Mouse (Mus musculus): ENCODE measurements around the gene Nfkbil1.
A peak's percentile ranks its signal among the peaks of the same experiment; 100 is the strongest.

The Nfkbil1 gene

DNA sequence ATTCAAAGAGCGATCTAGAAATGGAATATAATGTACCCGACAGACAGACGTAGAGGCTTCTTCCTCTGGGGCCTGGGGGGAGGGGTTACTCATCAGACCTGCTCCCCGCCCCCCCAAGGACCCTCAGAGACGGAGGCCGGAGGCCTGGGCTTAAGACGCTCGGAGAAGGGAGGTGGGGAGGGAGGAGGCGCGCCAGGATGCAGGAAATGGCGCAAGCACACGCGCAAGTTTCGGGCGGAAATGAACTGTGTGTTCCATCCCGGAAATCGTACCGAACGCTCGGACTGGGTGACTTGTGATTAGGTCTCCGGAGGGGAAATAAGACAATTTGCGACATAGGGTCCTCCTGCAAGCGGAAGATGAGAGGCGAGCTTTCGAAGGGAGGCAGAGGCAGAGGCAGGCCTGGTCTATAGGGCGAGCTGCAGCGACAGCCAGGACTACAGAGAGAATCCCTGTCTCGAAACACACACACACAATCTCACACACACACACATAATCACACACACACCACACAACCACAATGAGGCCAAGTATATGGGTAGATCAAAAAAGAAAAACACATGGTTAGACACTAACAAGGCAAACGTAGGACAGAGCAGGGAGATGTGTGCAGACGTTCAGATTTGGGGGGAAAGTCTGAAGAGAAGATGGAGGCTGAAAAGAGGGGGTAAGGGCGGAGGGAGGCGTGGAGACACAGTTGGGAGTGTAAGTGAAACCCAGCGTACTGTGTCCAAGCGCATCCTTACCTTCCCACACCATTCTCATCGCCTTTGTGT, at the start of gene Nfkbil1:
TSS of gene Nfkbil1 (minus strand) at position 179 of the 776 bp plus-strand sequence.
- peak; percentile 78 to 85 for DNase-seq

DNA sequence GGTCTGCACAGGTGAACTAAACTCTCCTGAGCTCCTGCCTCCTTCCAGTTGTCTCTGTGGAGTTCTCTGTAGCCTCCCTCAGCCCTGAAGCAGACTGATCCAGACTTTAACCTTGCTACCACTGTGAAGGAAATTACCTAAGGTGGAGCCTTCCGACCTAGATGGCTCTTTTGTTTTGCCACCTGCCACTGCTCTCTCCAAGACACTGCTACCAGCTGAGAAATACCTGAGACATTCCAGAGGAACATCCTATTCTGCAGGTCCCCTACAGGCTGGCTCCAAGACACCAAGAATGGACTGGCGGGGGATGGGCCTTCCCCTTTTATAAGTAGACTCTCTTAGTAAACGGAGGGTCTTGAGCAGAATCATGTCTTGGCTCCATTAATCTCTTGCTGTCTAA, 44.7 kb upstream of the Nfkbil1 start:
- DNase-seq = no peak

DNA sequence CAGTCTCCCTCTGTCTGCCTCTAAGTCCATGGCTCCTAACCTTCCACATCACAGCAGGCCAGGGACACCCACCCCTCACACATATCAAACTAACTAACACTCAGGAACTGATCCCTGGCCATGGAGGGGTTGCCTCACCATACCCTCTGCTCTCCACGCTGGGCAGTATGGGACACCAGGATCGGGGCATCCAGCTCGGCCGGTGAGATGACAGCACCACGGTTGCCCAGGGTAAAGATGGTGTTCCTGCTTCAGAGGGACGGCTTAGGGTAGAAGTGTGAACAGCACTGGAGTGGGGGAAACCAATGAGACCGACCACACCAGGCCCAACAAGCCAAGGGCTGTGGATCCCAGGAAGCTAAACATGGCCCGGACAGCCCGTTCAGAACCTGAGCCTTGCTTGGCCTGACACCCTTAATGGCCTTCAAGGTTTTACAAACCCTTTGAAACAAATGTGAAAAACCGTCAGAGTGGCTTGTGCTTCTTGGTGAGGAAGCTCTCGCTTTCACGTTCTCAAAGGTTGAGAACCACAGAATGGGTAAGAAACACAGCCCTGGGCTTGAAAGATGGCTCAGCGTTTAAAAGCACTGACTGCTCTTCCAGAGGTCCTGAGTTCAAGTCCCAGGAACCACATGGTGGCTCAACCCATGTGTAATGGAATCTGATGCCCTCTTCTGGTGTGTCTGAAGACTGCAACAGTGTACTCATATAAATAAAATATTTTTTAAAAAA, 43.5 kb upstream of the Nfkbil1 start:
- DNase-seq = no peak

DNA sequence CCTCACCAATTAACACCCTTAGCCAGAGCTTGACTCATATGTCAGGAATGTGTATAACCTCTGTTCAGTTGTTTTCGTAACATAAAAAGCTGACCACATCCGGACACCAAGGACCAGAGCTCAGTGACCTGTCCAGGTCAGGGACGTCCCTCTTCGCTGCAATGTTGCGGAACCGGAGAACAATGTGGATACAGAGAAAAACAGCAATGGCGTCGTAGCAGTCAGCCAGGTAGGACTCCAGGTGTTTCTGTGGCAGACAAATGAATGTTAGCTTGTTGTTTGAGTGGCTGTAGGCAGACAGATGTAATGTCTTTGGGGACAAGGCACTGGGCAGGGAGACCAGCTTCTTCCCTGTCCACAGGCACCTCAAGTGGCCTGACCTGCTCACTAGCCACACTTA, 42.5 kb upstream of the Nfkbil1 start:
- no peak for DNase-seq

DNA sequence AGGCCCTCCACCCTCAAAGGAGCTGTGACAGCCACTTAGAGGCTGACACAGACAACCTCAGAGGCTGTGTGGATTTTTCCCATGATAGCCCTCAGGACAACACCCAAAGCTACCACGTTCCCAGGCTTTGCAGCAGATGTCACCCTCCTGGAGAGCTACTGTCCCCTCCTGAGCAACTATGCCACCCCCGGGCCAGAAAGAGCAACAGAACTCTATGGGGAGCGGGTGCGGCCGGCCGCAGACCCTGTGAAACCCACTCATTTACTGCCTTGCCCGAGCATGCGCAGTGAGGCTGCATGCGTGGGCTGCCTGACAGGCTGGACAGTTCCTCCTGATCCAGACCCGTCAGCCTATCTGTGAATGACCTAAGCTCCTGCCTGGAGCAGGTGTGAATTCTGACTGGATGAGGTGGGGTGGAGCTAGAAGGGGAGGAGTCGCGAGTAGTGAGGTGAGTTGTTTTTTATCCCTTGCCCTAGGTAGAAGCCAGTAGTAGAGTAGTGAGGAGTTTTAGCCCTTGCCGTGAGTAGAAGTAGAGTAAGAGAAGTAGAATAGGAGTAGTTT, 40.8 kb upstream of the Nfkbil1 start:
- DNase-seq = no peak

DNA sequence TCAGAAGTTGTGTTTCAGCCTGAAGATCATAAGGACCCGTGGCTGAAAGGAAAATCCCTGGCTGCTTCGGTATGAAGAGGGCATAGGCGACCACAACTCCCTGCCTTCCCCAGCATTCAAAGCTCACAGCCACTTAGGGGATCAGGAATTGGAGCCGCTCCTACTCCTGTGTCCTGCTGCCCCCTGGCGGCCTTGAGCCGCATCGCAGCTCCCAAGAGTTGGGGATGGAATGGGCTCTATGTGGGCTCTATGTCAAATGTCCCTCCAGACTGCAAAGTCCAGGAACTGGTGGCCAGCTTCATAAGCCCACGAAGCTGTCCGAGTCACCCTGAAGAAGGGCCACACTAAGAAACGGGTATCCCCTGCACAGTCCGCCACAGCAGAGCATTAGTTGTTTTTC, 39.2 kb upstream of the Nfkbil1 start:
- peak; percentile 76 to 96 for DNase-seq

DNA sequence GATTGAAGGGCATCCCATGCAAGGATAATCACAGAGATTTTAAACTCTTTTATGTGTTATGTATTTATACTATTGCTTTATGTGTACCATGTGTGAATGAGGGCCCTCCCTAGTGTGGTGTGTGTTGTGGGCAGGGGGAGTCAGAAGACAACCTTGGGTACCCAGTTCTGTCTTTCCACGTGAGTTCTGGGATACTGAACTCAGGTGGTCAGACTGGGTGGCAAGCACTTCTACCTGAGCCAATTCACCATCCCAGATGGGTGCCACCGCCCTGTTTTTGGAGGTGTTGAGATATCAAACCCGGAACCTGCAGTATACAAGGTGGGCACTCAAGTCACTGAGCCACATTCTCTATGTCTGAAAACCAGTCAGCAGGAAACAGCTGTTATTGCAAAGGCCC, 36.7 kb upstream of the Nfkbil1 start:
- DNase-seq = no peak

DNA sequence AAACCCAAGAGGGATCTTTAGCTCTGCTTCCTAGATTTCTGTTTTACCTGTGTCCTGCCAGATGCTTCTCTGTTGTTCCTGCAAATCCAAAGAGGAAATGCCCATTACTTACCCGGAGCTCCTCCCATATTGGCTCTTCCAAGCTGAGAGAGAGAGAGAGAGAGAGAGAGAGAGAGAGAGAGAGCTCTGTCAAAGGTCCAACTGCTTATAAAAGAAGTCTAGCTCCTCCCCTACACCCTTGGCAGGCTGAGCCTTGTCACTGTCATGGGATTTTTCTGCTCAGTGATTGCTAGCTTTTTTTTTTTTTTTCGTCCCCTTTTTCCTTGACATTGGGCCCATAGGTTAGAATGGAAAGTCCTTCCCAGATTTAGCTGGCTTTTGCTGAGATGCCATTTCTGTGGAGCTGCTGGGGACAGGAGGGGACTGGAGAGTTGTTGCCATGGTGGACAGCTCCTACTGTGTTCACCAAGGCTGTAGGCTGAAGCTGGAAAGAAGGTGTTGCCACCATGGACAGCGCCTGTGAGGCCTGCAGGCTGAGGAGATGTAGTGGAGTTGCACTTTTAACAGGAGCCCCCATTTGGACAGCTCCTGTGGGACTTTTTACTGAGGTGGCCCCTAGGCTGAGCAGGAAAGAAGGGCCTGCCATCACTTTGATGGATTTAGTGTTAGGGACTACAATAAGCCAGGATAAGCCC, 34.2 kb upstream of the Nfkbil1 start:
- DNase-seq = peak in 1 of 2 experiments; percentile 51

DNA sequence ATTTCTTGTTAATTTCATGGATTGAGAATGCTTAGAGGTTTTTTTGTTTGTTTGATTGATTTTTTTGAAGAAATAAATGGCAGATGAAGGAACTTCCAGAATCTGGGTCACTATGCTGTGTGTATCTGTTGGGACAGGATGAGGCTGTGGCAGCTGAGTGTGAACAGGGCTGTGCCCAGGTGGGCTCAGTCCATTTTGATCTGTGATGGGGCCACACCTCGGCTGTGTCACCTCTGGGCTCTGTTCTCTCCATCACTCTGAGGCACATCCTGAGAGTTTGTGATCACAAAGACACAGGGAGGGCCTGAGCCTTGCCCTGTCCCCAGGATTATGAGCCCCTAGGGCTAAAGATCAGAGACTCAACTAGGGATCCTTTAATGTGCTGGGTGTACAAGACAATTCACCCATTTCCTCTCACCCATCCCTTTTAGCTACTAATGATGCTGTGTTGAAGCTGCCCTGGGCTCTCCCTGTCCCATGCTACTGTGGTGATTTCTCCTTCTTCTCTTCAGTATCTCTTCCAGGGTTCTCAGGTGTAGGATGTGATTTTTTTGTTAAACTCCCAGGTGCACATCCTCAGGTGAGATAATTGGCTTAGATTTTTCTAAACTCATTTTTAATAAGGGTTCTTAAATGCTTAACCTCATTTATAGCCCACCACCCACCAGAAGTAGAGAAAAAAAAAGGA, 32.0 kb upstream of the Nfkbil1 start:
- no peak for DNase-seq

DNA sequence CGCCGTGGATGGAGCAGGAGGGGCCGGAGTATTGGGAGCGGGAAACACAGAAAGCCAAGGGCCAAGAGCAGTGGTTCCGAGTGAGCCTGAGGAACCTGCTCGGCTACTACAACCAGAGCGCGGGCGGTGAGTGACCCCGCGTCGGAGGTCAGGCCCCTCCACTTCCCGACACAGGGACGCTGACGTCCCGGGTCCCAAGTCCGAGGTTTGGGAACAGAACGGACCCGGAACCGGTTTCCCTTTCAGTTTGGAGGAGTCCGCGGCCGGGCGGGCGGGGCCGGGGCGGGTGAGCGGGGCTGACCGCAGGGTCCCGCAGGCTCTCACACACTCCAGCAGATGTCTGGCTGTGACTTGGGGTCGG, 27.9 kb upstream of the Nfkbil1 start:
- DNase-seq = no peak

DNA sequence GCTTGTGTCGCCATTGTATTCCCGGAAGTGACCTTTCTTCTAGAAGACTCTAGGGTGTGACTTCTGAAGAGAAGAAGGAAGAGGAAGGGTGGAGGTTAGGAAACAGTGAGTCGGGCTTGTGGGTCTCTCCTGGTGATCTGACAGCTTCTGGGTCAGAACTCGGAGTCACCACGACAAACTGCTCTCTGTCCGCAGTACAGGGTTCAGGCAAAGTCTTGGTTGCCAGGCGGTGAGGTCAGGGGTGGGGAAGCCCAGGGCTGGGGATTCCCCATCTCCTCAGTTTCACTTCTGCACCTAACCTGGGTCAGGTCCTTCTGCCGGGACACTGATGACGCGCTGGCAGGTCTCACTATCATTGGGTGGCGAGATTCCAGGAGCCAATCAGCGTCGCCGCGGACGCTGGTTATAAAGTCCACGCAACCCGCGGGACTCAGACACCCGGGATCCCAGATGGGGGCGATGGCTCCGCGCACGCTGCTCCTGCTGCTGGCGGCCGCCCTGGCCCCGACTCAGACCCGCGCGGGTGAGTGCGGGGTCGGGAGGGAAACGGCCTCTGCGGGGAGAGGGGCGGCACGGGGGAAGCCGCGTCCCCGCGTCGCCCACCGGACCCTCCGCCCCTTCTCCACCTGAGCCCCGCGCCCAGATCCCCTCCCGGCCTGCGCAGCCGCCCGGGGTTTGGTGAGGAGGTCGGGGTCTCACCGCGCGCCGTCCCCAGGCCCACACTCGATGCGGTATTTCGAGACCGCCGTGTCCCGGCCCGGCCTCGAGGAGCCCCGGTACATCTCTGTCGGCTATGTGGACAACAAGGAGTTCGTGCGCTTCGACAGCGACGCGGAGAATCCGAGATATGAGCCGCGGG, 27.3 kb upstream of the Nfkbil1 start, which contains the start of gene H2-D1:
TSS of gene H2-D1 (plus strand) at position 67 of the 859 bp plus-strand sequence.
- peak; percentile 100 for DNase-seq

DNA sequence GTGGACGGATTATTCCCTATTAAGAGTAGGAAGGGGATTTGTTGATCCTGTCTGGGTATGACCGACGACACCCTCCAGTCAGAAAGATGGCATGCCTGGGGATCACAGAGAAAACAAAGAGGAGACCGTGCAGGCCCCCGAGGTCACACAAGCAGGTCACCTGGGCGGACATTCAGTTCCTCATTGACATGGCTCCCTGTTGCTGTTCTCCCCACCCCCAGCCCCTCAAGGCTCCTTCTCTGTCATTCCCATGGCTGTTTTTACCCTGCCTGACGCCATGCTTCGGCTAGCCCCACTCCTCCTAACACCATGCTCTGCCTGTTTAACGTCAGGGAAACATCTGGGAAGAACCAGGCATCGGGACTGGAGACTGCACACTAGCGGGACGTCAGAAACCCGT, 26.1 kb upstream of the Nfkbil1 start:
- no peak for DNase-seq

DNA sequence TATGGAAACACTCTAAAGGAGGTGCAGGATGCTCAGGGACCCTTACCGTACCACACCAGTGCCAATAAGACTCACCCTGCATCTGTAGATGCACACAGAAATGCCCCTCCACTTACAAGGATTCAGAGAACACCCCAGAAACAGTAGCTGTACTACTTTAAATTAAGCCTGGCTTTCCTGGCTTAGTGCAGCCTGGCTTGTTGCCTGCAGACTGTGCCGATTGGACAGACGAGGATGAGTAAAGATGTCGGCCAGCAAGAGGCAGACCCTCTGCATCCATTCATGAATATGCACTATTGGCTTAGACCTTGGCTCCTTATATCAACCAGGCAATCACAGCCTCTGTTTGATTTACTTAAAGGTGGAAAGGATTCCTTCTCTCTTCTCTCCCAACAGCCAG, 24.0 kb upstream of the Nfkbil1 start:
- no peak for DNase-seq

DNA sequence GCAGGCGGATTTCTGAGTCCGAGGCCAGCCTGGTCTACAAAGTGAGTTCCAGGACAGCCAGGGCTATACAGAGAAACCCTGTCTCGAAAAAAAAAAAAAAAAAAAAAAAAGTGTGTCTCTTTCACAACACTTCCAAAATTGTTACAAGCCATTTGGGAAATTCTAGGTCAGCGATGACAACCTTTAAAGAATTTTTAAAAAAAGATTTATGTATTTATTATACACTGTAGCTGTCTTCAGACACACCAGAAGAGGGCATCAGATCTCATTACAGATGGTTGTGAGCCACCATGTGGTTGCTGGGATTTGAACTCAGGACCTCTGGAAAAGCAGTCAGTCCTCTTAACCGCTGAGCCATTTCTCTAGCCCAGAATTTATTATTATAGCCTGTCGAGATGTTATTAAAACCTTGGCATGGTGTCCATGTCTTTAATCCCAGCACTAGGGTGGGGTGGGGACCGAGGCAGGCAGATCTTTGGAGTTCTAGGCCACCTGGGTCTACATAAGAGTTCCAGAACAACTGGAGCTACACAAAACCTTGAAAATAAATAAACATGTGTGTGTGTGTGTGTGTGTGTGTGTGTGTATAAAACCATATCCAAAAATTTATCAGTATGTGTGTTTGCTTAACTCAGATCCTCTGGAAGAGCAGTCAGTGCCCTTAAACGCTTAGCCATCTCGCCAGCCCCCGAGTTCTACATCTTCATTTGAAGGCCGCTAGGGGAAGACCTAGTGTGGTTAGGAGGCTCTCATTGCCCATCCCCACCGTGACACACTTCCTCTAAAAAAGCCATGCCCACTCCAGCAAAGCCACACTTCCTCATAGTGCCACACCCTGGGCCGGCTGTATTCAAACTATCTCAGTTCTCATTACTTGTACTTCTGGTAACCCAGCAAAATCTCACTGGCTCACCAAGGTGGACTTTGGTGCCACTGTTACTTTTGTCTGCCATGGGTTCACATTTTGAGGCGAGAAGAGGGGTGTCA, 23.2 kb upstream of the Nfkbil1 start:
- DNase-seq = peak; percentile 75 to 84

DNA sequence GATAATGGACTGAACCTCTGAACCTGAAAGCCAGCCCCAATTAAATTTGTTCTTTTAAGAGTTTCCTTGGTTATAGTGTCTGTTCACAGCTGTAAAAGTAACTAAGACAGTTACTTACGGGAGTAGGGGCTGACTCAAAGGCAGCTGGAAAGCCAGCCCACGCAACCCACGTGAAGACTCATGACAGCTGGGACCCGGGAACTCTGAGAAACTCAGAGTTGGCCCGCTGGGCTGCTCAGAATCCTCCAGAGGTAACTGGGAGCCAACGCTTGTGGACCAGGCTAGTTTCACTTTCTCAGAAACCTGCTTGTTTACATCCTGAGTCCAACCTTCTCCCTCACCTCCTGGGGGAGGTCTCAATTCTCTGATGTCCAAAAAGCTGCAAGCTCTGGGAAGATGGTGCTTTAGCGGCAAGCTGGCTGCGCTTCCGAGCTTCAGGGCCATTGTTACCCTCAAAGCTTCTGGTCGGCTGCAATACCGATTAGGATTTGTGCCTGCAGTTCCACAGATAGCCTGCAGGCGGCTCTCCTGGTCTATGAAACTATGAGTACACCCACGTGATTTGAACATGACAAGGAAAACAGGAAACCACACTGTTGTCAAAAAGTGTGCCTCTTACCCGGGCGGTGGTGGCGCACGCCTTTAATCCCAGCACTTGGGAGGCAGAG, 22.4 kb upstream of the Nfkbil1 start:
- peak; percentile 95 to 98 for DNase-seq

DNA sequence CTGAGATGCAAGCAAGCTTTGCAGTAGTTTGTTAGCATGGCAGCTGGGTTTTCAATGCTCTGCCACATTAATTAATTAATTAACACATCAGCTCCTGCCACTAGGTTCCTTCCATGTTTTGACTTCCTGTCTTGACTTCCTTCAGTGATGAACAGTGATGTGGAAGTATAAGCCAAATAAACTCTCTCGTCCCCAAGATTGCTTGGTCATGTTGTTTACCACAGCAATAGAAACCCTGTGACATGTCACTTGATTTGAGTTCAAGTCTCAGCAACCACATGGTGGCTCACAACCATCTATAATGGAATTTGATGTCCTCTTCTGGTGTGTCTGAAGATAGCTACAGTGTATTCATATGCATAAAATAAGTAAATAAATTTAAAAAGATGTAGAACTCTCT, 21.8 kb upstream of the Nfkbil1 start:
- DNase-seq = no peak

DNA sequence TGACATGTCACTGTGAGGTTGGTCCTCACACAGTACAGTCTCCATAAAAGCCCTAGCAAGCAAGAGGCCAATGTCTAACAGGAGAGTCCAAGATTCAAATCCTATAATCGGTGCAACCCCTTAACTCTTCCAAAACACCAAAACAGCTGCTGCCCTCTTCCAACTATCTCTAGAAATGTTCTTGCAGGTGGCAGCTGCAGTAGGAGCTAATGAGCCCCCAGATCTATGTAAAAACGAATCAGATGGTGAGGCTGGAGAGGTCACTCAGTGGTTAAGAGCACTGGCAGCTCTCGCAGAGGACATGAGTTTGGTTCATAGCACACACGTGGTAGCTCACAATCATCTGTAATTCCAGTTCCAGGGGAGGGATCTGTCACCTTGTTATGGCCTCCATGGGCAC, 20.1 kb upstream of the Nfkbil1 start:
- DNase-seq = no peak

DNA sequence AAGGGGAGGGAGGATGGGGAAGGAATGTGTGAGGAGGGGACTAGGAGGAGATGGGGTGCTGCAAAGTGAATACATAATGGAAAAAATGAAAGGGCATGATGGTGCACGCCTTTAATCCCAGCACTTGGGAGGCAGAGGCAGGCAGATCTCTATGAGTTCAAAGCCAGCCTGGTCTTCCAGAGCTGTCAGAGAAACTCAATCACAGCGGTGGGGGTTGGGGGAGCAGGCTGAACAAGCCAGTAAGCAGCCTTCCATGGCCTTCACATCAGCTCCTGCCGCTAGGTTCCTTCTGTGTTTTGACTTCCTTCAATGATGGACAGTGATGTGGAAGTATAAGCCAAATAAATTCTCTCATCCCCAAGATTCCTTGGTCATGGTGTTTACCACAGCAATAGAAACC, 19.7 kb upstream of the Nfkbil1 start:
- no peak for DNase-seq

DNA sequence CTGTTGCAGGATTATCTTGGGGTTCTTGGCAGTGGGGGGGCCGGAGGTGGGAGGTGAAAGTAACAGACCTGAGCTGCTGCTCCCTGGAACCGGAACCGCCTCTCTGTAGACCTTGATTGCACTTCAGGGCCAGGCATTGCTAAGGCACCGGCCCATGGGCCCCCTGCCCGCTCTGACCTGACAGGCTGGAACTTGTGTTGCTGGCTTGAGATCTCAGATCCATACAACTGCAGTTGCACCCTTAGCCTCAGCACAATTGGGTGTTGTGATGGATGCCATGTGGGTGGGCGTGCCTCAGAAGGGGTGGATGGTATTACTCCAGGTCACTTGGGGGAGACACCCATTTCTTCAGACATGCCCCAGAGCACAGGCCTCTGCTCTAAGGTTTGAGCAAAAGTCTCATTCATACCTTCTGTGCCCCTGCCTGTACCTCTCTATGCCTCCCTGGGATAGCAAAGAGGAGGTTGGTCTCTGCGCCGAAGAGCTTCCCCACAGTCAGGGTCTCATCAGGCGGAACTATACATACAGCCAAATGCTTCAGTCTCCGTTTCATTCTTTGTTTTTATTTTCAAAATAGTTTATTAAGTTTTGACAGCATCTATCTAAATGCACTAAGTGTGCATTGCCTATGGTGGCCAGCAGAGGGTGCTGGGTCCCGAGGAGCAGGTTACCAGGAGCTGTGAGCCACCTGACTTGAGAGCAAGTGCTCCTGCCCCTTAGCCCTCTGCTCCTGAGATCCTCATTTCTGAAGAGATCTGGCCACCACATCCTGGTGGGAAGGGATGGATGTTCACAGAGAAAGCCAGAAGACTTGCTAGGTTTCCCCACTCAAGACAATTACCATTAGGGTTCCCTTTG, 18.9 kb upstream of the Nfkbil1 start:
- DNase-seq = peak; percentile 59 to 79
